Mouse (Mus musculus) hindbrain, embryonic 13.5 days (tissue): Measurements from ENCODE around the gene Frmd4b. TPM values are rescaled to one million over a fixed set of nuclear protein-coding genes. Genes with fewer than 3 reads are reported as not detected.

Experiments used
- ATAC-seq: fragments of 200-750 bp; cut with Nextera tagmentation; 2 replicates; pipeline ENCODE4 v1.8.0; 2017; ENCODE audit warnings: moderate TSS enrichment; ENCODE audit not compliant: low FRiP score
- H3K27ac ChIP-seq: fragments of 300-500 bp; sonication (generic); 2 replicates; pipeline ENCODE4 v1.5.1; 2015; ENCODE audit warnings: inconsistent platforms, mild to moderate bottlenecking, moderate library complexity
- H3K27me3 ChIP-seq: fragments of 300-500 bp; sonication (generic); 2 replicates; pipeline ENCODE4 v1.6.1; 2015; ENCODE audit warnings: mild to moderate bottlenecking, inconsistent platforms
- H3K36me3 ChIP-seq: fragments of 300-500 bp; sonication (generic); 2 replicates; pipeline ENCODE4 v1.6.1; 2015; ENCODE audit warnings: mild to moderate bottlenecking, inconsistent platforms
- H3K4me1 ChIP-seq: fragments of 300-500 bp; sonication (generic); replicated peaks from 2 replicates; pipeline ENCODE4 v1.6.1; 2015; ENCODE audit warnings: inconsistent platforms
- H3K4me2 ChIP-seq: fragments of 300-500 bp; sonication (generic); 2 replicates; pipeline ENCODE4 v1.6.1; 2015; ENCODE audit warnings: inconsistent platforms, mild to moderate bottlenecking, moderate library complexity
- H3K4me3 ChIP-seq: fragments of 300-500 bp; sonication (generic); 2 replicates; pipeline ENCODE4 v1.5.1; 2015; ENCODE audit warnings: mild to moderate bottlenecking, inconsistent platforms
- H3K9ac ChIP-seq: fragments of 300-500 bp; sonication (generic); 2 replicates; pipeline ENCODE4 v1.6.1; 2015; ENCODE audit warnings: mild to moderate bottlenecking, inconsistent platforms
- H3K9me3 ChIP-seq: fragments of 300-500 bp; sonication (generic); 2 replicates; pipeline ENCODE4 v1.6.1; 2016; ENCODE audit warnings: inconsistent platforms
- WGBS: fragments of 180-500 bp; shearing (Covaris S2); methylation state at CpG from one replicate; pipeline ENCODE4 v1.1.7; 2015; 5-methylcytosine and 5-hydroxymethylcytosine counted together
- polyA plus RNA-seq: library from polyadenylated mRNA; unstranded; fragments of >200 nt; fragmentation: Nextera tagmentation; extraction: Ambion mirVana; gene quantifications from 2 replicates; pipeline ENCODE4 v1.2.1, GENCODE M21; 2015

Frmd4b gene
- polyA plus RNA-seq, 1 experiment from 2014 or later, result 31.4 TPM

DNA sequence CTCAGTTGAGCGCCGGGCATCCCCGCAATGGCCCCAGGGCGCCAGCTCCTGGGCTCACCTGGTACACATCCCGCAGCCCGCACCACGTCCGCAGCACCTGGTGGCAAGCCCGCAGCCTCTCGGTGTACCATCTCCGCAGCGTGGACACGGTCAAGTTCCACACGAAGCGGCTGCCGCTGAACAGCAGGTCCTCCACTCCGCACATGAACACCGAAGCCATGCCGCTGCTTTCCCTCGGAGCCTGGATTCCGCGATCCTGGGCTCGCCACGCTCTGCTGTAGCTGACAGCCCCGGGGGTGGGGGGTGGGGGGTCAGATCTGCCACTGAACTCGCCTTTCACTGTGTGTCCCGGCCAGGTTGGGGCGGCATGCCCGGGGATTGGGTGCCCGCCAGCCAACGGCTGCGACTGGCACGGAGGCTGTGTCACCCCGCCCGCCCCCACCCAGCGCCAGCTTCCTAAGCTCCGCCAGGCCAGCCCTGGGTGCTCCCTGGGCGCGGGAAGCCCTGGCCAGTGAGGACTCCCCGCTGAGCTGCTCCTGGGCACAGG is 129.7 kb downstream of the Frmd4b start:
- Histone ChIP-seq H3K9me3 (no peaks in the 10 kb centered on the region), H3K4me2 (peak overlapping the region; percentile 97), H3K27ac (no peak overlapping the region), H3K27me3 (no peaks in the 10 kb centered on the region), H3K4me3 (peak overlapping the region; percentile 47), H3K4me1 (peaks cover 34% of the 10 kb centered on the region), H3K36me3 (no peaks in the 10 kb centered on the region), H3K9ac (peak overlapping the region; percentile 76)
- peak; percentile 58 for ATAC-seq
- 2% methylated on average over 40 of the region's 40 CpGs for WGBS

- H3K4me3 ChIP-seq, result peak overlapping the region; percentile 47
- H3K9me3 ChIP-seq, result no peaks in the 10 kb centered on the region
- H3K9ac ChIP-seq, result peak overlapping the region; percentile 76; the same call in 1 of the 2 replicates
- peaks cover 34% of the 10 kb centered on the region for H3K4me1 ChIP-seq
- no peak overlapping the region for H3K27ac ChIP-seq
- H3K36me3 ChIP-seq, result no peaks in the 10 kb centered on the region
- no peaks in the 10 kb centered on the region for H3K27me3 ChIP-seq
- H3K4me2 ChIP-seq, result peak overlapping the region; percentile 97
- 35% methylated on average over 11 of the region's 11 CpGs for WGBS
- ATAC-seq, result no peak
These were observed 130.5 kb downstream of the Frmd4b start for GRCm38 (mm10) chr6:97486813-97487361.

DNA sequence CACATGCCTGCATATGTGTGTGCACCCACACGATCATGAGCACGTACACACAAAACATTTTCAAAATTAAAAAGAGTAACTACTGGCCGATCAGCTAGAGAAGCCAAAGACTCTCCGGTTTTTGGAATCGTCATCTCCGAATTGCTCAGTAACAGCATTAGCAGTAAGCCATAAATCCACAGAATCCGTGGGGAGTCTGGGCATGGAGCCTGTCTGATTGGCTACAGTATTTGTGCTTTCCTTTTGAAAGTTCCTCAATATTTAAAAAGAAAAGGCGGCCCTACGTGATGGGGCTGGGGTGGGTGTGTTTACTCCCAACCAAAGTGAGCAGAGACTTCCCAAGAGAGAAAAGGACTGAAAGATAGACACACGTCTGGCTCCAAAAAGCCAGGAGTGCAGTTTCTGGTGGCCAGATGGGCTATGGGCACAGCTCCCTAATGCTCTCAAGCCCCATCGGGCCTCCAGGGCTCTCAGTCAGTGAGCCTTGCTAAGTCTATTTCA is 131.4 kb downstream of the Frmd4b start:
- H3K4me2 ChIP-seq, result no peak overlapping the region
- no peak overlapping the region for H3K9ac ChIP-seq
- no peaks in the 10 kb centered on the region for H3K9me3 ChIP-seq
- H3K27ac ChIP-seq, result no peak overlapping the region
- H3K4me3 ChIP-seq, result no peak overlapping the region
- peaks cover 34% of the 10 kb centered on the region for H3K4me1 ChIP-seq
- 79% methylated on average over 11 of the region's 11 CpGs for WGBS
- no peaks in the 10 kb centered on the region for H3K36me3 ChIP-seq
- no peaks in the 10 kb centered on the region for H3K27me3 ChIP-seq
- ATAC-seq, result no peak

- H3K9ac ChIP-seq, result no peak overlapping the region
- H3K36me3 ChIP-seq, result no peaks in the 10 kb centered on the region
- no peak overlapping the region for H3K27ac ChIP-seq
- H3K4me3 ChIP-seq, result no peak overlapping the region
- no peaks in the 10 kb centered on the region for H3K9me3 ChIP-seq
- 80% methylated on average over 6 of the region's 6 CpGs for WGBS
- ATAC-seq, result no peak
- no peak overlapping the region for H3K4me2 ChIP-seq
- peaks cover 25% of the 10 kb centered on the region for H3K4me1 ChIP-seq
- H3K27me3 ChIP-seq, result no peaks in the 10 kb centered on the region
These were observed 135.4 kb downstream of the Frmd4b start for GRCm38 (mm10) chr6:97481912-97482311.

DNA sequence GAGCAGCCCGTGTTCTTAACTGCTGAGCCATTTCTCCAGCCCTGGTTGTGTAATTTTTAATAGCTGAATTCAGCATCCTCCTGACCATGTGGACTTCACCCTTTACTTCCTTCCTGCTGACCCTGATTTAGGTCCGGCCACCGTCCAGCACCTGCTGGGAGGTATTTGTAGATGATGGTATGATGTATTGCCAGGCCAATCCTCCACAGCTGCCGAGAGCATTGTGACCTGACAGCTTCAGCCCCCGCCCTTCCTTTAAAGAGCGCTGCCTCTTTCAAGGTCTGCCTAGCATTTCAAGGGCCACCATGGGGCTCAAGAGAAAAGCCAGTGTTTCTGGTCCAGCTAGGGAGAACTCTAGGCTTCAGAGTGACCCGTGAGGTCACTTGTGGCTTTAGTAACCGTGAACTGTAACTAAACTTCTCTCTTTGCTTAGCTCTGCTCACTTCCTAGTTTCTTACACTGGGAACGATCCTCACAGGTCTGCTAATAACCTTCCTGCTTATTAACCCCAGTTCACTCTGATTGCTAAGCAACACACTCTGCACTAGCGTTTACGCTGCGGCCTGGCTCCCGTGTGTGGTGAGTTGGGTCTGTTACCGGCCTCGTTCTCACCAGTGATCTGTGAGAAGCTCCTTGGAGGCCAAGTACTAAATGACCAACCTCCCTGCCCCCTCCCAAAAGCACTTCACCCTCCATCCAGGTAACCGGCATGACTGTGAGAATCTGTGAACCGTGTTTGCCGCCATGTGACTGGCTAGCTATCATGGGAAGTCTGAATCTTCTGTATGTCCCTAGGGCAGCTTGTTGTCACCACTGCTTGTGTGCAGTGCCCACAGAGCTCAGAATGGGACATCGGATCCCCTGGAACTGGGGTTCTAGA is 138.1 kb downstream of the Frmd4b start:
- Histone ChIP-seq H3K4me1 (peaks cover 11% of the 10 kb centered on the region), H3K4me3 (no peak overlapping the region), H3K4me2 (no peak overlapping the region), H3K27ac (no peak overlapping the region), H3K36me3 (no peaks in the 10 kb centered on the region), H3K9me3 (no peaks in the 10 kb centered on the region), H3K27me3 (no peaks in the 10 kb centered on the region), H3K9ac (no peak overlapping the region)
- WGBS, result 39% methylated on average over 19 of the region's 19 CpGs
- no peak for ATAC-seq

- Histone ChIP-seq H3K4me3 (no peak overlapping the region), H3K4me2 (no peak overlapping the region), H3K9ac (no peak overlapping the region), H3K4me1 (no peaks in the 10 kb centered on the region), H3K27me3 (no peaks in the 10 kb centered on the region), H3K27ac (no peak overlapping the region), H3K36me3 (no peaks in the 10 kb centered on the region), H3K9me3 (no peaks in the 10 kb centered on the region)
- 96% methylated on average over 4 of the region's 4 CpGs for WGBS
- no peak for ATAC-seq
These were observed 143.7 kb downstream of the Frmd4b start for GRCm38 (mm10) chr6:97473672-97474071.

DNA sequence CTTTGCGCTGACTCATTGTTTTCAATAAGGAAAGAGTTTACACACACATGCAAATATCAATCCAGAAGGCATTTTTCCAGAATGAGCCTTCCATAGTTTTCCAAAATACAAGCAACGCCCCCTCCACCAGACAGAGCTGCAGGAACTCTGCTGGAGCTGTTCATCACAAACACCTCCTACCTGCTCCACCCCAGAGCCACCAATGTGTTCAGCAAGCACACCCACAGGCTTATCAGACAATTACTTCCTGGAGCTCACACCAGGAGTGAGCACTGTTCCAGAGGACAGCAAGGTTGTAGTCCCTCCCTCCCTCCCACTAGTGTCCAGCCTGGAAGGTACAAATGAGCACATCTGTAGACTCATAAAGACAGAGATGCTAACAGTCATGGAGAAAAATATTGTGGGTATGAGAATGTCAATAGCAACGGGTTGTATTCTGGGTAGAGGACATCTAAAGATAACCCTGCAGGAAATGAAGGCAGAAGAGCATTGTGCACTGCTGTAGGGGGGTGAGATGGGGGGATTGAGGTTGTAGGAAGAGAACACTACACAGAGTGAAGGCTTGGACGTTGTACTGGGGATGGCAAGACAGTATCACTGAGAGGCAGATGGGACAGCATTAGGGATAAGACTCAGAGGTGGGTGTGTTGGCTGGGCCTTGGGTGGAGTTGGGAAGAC is 144.3 kb downstream of the Frmd4b start:
- Histone ChIP-seq H3K4me2 (no peak overlapping the region), H3K27ac (no peak overlapping the region), H3K9me3 (no peaks in the 10 kb centered on the region; the same call in 1 of the 2 replicates), H3K27me3 (no peaks in the 10 kb centered on the region), H3K36me3 (no peaks in the 10 kb centered on the region), H3K4me1 (no peaks in the 10 kb centered on the region), H3K4me3 (no peak overlapping the region), H3K9ac (no peak overlapping the region)
- ATAC-seq, result no peak
- WGBS, result 84% methylated on average over 4 of the region's 4 CpGs

GRCm38 (mm10) chr6:97463898-97464524 is 153.3 kb downstream of the Frmd4b start:
- no peaks in the 10 kb centered on the region; the same call in 1 of the 2 replicates for H3K9me3 ChIP-seq
- WGBS, result 65% methylated on average over 17 of the region's 17 CpGs
- no peak overlapping the region for H3K27ac ChIP-seq
- H3K27me3 ChIP-seq, result no peaks in the 10 kb centered on the region
- H3K9ac ChIP-seq, result no peak overlapping the region
- H3K4me2 ChIP-seq, result no peak overlapping the region
- H3K4me1 ChIP-seq, result peaks cover 2% of the 10 kb centered on the region; the same call in 1 of the 2 replicates
- no peak overlapping the region for H3K4me3 ChIP-seq
- ATAC-seq, result no peak
- H3K36me3 ChIP-seq, result no peaks in the 10 kb centered on the region

- H3K4me3 ChIP-seq, result no peak overlapping the region
- no peaks in the 10 kb centered on the region for H3K27me3 ChIP-seq
- H3K4me1 ChIP-seq, result peaks cover 16% of the 10 kb centered on the region
- no peak overlapping the region for H3K4me2 ChIP-seq
- H3K27ac ChIP-seq, result no peak overlapping the region
- no peak overlapping the region for H3K9ac ChIP-seq
- H3K36me3 ChIP-seq, result no peaks in the 10 kb centered on the region
- no peaks in the 10 kb centered on the region for H3K9me3 ChIP-seq
- no peak for ATAC-seq
These were observed 154.9 kb downstream of the Frmd4b start for GRCm38 (mm10) chr6:97462421-97462820.

DNA sequence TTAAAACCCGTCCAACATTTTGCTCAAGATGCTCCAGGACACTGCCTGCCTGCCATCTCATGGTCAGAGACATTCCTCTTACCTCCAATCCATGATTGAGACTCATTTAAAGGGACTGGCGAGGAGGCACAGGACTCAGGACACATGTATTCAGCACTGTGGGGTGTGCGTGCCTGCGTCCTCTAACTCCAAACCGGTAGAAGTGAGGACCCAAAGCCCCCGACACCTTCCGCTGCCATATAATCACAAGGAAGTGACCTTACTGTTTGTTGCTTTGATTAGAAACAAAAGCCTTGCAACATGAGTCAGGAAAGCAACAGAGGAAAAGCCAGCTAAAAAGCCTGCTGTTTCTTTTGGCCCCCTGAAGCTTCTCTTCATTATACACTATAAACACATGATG is 158.2 kb downstream of the Frmd4b start:
- Histone ChIP-seq H3K36me3 (no peaks in the 10 kb centered on the region), H3K4me2 (no peak overlapping the region), H3K4me1 (peaks cover 25% of the 10 kb centered on the region), H3K9me3 (no peaks in the 10 kb centered on the region), H3K27me3 (no peaks in the 10 kb centered on the region), H3K27ac (0 out of 2 replicates have a peak overlapping the region, but pooled peaks have one; percentile 9), H3K4me3 (no peak overlapping the region), H3K9ac (no peak overlapping the region)
- WGBS, result 61% methylated on average over 7 of the region's 7 CpGs
- ATAC-seq, result no peak

- H3K27ac ChIP-seq, result peak overlapping the region; percentile 66
- ATAC-seq, result no peak
- H3K9ac ChIP-seq, result no peak overlapping the region
- H3K36me3 ChIP-seq, result no peaks in the 10 kb centered on the region
- H3K9me3 ChIP-seq, result no peaks in the 10 kb centered on the region
- 40% methylated on average over 9 of the region's 9 CpGs for WGBS
- no peak overlapping the region for H3K4me3 ChIP-seq
- H3K27me3 ChIP-seq, result no peaks in the 10 kb centered on the region
- H3K4me2 ChIP-seq, result 0 out of 2 replicates have a peak overlapping the region, but pooled peaks have one; percentile 0
- peaks cover 25% of the 10 kb centered on the region for H3K4me1 ChIP-seq
These were observed 159.0 kb downstream of the Frmd4b start for GRCm38 (mm10) chr6:97458358-97458757.
